Mouse (Mus musculus) limb, embryonic 14.5 days (tissue): ENCODE measurements around the gene Cntln. TPM values are rescaled to one million over a fixed set of nuclear protein-coding genes. Genes with fewer than 3 reads are reported as not detected.

Source experiments
- ATAC-seq: fragments of 200-750 bp; cut with Nextera tagmentation; 2 replicates; pipeline ENCODE4 v1.8.0; 2017; ENCODE audit warnings: low read depth, moderate number of reproducible peaks, moderate TSS enrichment; ENCODE audit not compliant: low FRiP score
- DNase-seq: peaks from one replicate; pipeline ENCODE4 v3.0.0-alpha.2; 2015; ENCODE audit warnings: low spot score
- H3K27ac ChIP-seq: fragments of 300-500 bp; sonication (generic); replicated peaks from 2 replicates; pipeline ENCODE4 v1.5.1; 2014; ENCODE audit warnings: low read depth, mild to moderate bottlenecking, low read length, moderate library complexity, mixed read lengths
- H3K27me3 ChIP-seq: fragments of 300-500 bp; sonication (generic); 2 replicates; pipeline ENCODE4 v1.6.1; 2014; ENCODE audit warnings: low read length, mixed read lengths; ENCODE audit not compliant: control insufficient read depth, insufficient read depth
- H3K36me3 ChIP-seq: fragments of 300-500 bp; sonication (generic); 2 replicates; pipeline ENCODE4 v1.6.1; 2014; ENCODE audit warnings: mild to moderate bottlenecking, low read length, moderate library complexity, mixed read lengths; ENCODE audit not compliant: control insufficient read depth, insufficient read depth
- H3K4me1 ChIP-seq: fragments of 300-500 bp; sonication (generic); 2 replicates; pipeline ENCODE4 v1.6.1; 2014; ENCODE audit warnings: antibody characterized with exemption, low read length, mixed read lengths; ENCODE audit not compliant: control insufficient read depth, insufficient read depth
- H3K4me2 ChIP-seq: fragments of 300-500 bp; sonication (generic); replicated peaks from 2 replicates; pipeline ENCODE4 v1.6.1; 2014; ENCODE audit warnings: low read depth, mild to moderate bottlenecking, low read length, moderate library complexity; ENCODE audit not compliant: severe bottlenecking
- H3K4me3 ChIP-seq: fragments of 300-500 bp; sonication (generic); replicated peaks from 2 replicates; pipeline ENCODE4 v1.5.1; 2014; ENCODE audit warnings: low read length
- H3K9ac ChIP-seq: fragments of 300-500 bp; sonication (generic); 2 replicates; pipeline ENCODE4 v1.6.1; 2014; ENCODE audit warnings: mild to moderate bottlenecking, low read depth, low read length, moderate library complexity; ENCODE audit not compliant: severe bottlenecking
- H3K9me3 ChIP-seq: fragments of 300-500 bp; sonication (generic); 2 replicates; pipeline ENCODE4 v1.6.1; 2016; ENCODE audit warnings: low read length; ENCODE audit not compliant: control insufficient read depth
- POLR2A ChIP-seq: fragments of 200-500 bp; IDR thresholded peaks from 2 replicates; pipeline ENCODE4 v1.8.0; 2012; ENCODE audit warnings: inconsistent platforms, mild to moderate bottlenecking, moderate library complexity, borderline replicate concordance; ENCODE audit not compliant: insufficient read depth, insufficient read length; ENCODE audit errors: extremely low read depth
- WGBS: fragments of 180-500 bp; shearing (Covaris S2); extraction: QIAGEN DNeasy Blood & Tissue Kit; methylation state at CpG from one replicate; pipeline ENCODE4 v1.1.7; 2014; 5-methylcytosine and 5-hydroxymethylcytosine counted together
- polyA plus RNA-seq, 2 experiments: library from polyadenylated mRNA; depleted of rRNA in 1 of 2; stranded (reverse) in 1 of 2; unstranded in 1 of 2; fragments of >200 nt; fragmentation: Nextera tagmentation in 1 of 2; extraction: Ambion mirVana in 1 of 2; gene quantifications; 2 replicates each; pipeline versions ENCODE4 v1.2.1 to v1.2.3; 2012 to 2014

The Cntln gene
- polyA plus RNA-seq, 2 experiments = 15.1 to 21.0 TPM

DNA sequence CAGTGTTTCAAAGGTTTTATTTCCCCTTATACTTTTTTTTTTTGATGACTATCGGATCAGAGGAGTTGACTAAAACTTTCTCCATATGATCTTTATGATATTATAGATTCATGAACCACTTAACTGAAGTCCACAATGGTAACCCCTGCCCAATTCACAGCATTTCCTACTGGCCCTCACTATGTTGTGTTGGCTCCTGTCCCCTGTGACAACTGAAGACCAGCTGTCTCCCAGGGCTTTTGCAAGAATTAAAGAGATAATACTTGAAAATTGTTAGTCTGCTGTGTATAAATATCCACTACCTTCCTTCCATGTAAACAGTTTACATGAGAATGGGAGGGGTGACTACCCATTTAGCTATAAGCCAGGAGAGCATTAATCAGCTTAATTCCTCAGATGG, 270.3 kb downstream of the Cntln start:
- H3K4me1 ChIP-seq = no peaks in the 10 kb centered on the region
- ATAC-seq = no peak
- H3K27ac ChIP-seq = no peak overlapping the region
- no peak for DNase-seq
- no peak overlapping the region for H3K4me3 ChIP-seq
- no peak overlapping the region for H3K4me2 ChIP-seq
- no peaks in the 10 kb centered on the region for H3K27me3 ChIP-seq
- no peak for TF ChIP-seq POLR2A
- H3K9ac ChIP-seq = no peak overlapping the region
- H3K9me3 ChIP-seq = no peaks in the 10 kb centered on the region
- WGBS = 78% methylated on average over 1 of the region's 1 CpGs
- H3K36me3 ChIP-seq = no peaks in the 10 kb centered on the region

DNA sequence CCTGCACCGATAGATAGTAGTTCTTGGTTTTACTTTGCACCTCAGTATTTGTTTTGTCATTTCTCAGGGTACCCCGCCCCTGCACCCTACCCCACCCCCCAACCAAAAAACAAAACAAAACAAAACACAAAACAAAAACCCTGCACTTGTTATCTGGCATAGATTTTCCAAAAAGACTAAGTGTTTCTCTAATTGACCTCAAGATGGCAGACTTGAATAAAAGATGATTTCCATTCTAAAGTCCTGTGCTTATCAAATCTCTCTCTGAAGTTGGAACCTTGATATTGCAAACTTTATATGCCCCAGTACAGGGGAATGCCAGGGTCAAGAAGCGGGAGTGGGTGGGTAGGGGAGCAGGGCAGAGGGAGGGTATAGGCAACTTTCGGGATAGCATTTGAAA, 277.0 kb downstream of the Cntln start:
- Histone ChIP-seq H3K36me3 (no peaks in the 10 kb centered on the region), H3K4me1 (no peaks in the 10 kb centered on the region), H3K27ac (no peak overlapping the region), H3K9ac (no peak overlapping the region), H3K4me2 (no peak overlapping the region), H3K4me3 (no peak overlapping the region), H3K9me3 (no peaks in the 10 kb centered on the region), H3K27me3 (no peaks in the 10 kb centered on the region)
- peak; percentile 67 for DNase-seq
- no peak for TF ChIP-seq POLR2A
- 64% methylated on average over 4 of the region's 4 CpGs for WGBS
- no peak for ATAC-seq

DNA sequence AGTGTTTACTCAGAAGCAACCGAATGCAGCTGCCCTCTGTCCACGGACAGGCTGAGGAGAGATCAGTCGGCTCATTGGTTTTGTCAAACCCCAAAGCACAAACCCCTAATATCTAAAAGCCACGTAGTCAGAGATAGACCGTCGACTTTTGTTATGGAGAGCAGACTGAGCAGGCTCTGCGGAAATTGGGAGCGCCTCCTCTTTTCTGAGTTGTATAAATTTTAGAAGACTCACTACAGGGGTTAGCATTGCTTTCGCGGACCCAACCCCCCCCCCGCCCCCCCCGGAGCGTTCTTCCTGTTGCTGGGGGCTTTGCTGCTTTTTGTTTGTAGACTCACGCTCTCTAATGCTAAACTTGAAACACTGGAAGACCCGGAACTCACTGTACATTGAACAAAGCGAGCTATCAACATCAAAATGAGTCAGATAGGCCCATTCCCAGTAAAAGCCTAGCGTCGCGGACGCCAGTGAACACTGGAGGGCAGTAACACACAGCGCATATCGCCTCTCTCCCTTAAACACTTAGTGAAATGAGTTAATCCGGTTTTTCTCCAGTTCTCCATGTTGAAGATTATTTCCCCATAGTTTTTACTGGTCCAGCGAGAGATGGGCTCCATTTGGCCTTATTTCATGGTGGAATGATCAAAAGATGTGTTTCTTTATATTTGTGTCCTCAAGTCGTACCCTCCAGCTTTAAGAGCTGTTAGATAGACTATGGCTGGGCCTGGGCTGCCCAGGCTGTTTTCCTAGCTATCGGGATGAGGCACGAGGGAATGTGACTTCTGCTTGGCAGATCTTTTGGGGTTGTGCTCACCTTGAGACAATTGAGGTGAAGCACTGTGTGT, 278.6 kb downstream of the Cntln start:
- Histone ChIP-seq H3K9ac (no peak overlapping the region), H3K36me3 (no peaks in the 10 kb centered on the region), H3K9me3 (no peaks in the 10 kb centered on the region), H3K4me2 (peak overlapping the region; percentile 25), H3K4me3 (no peak overlapping the region), H3K4me1 (no peaks in the 10 kb centered on the region), H3K27ac (no peak overlapping the region), H3K27me3 (no peaks in the 10 kb centered on the region)
- peak; percentile 85 for DNase-seq
- WGBS = 32% methylated on average over 27 of the region's 27 CpGs
- peak; percentile 80; the same call in 1 of the 2 replicates for ATAC-seq
- TF ChIP-seq POLR2A = no peak

DNA sequence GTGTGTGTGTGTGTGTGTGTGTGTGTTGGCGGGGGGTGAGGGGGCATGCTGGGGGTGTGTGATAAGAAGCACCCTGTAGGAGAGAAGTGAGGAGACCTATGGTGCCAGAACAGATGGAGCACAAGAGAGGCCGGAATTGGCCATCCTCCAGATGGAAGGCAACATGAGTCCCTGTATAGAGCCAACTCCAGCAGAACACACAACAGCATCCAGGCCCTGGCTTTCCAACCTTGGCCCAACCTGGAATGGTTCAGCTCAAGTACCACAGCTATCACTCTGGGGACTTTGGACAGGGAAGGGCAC, 279.2 kb downstream of the Cntln start:
- 87% methylated on average over 2 of the region's 2 CpGs for WGBS
- no peak overlapping the region for H3K9ac ChIP-seq
- H3K27ac ChIP-seq = no peak overlapping the region
- no peaks in the 10 kb centered on the region for H3K9me3 ChIP-seq
- H3K4me2 ChIP-seq = no peak overlapping the region
- no peaks in the 10 kb centered on the region for H3K36me3 ChIP-seq
- DNase-seq (no peak), ATAC-seq (no peak)
- no peaks in the 10 kb centered on the region for H3K4me1 ChIP-seq
- no peak for TF ChIP-seq POLR2A
- no peaks in the 10 kb centered on the region for H3K27me3 ChIP-seq
- no peak overlapping the region for H3K4me3 ChIP-seq

DNA sequence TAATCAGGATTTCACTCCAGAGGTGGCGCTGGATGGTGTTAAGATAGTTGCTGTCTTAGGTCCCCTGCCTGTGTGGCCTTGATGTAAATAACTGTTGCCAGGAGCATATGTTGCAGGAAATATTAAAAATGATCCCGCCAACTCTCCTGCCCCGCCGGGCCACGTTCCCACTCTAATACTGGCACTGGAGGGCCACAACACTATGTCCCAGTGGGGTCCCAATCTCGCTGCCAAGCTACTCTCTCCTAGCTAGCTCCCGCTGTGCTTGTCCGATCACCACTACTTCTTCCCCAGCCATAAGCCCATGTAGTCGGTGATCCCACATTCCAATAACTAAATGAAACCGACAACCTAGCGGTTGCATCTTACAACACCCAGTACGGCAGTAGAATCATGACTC, 283.9 kb downstream of the Cntln start:
- no peak for TF ChIP-seq POLR2A
- ATAC-seq (no peak), DNase-seq (no peak)
- no peaks in the 10 kb centered on the region for H3K4me1 ChIP-seq
- no peaks in the 10 kb centered on the region for H3K36me3 ChIP-seq
- no peak overlapping the region for H3K4me3 ChIP-seq
- no peak overlapping the region for H3K9ac ChIP-seq
- no peak overlapping the region for H3K4me2 ChIP-seq
- H3K9me3 ChIP-seq = no peaks in the 10 kb centered on the region
- no peak overlapping the region for H3K27ac ChIP-seq
- H3K27me3 ChIP-seq = no peaks in the 10 kb centered on the region
- 89% methylated on average over 12 of the region's 12 CpGs for WGBS

DNA sequence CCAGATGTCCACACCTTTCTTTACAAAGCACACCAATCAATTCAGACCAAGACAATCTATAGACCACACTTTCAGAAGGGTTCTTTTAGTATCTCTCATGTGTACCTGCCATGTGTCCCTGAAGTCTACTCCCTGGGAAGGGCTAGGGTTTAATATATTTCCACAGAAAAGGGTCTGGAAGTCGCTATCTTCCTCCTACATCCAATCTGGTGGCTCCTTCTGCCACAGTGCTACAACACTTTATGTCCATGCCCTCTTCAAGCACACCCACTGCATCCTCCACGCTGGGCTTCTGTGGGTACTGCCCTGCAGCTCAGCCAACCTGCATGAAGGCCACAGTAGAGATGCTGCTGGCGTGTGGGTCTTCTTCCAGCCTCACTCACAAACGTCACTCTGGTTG, 291.4 kb downstream of the Cntln start:
- ATAC-seq (no peak), DNase-seq (no peak)
- Histone ChIP-seq H3K36me3 (no peaks in the 10 kb centered on the region), H3K27ac (no peak overlapping the region), H3K4me3 (no peak overlapping the region), H3K9me3 (no peaks in the 10 kb centered on the region), H3K27me3 (no peaks in the 10 kb centered on the region), H3K4me1 (no peaks in the 10 kb centered on the region), H3K9ac (no peak overlapping the region), H3K4me2 (no peak overlapping the region)
- WGBS = 80% methylated on average over 4 of the region's 4 CpGs
- no peak for TF ChIP-seq POLR2A
